Mouse (Mus musculus) CD4-positive, CD25-positive, alpha-beta regulatory T cell, adult 2 months (primary cell): ENCODE data around the gene Rpa3.
A peak's percentile ranks its signal among the peaks of the same experiment; 100 is the strongest.

Experiments
- DNase-seq: peaks from one replicate; pipeline ENCODE4 v3.0.0-alpha.2; 2012; ENCODE audit warnings: low read depth, low spot score

Gene Rpa3

GRCm38 (mm10) chr6:8259004-8259666 lies at the start of gene Rpa3, which contains the start of the genes Umad1 and Gm45062:
Rpa3 (minus strand) TSS chr6:8259173.
Umad1 (plus strand) TSS chr6:8259288.
Gm45062 (plus strand) TSS chr6:8259450.
- peak; percentile 98 for DNase-seq

GRCm38 (mm10) chr6:8307878-8308775 lies 49.2 kb upstream of the Rpa3 start:
- DNase-seq = no peak

GRCm38 (mm10) chr6:8299066-8299863 lies 40.3 kb upstream of the Rpa3 start:
- DNase-seq = peak; percentile 31

GRCm38 (mm10) chr6:8294048-8294784 lies 35.2 kb upstream of the Rpa3 start:
- DNase-seq = no peak

- no peak for DNase-seq
Measured at GRCm38 (mm10) chr6:8288755-8289580, 30.0 kb upstream of the Rpa3 start.

GRCm38 (mm10) chr6:8286146-8286545 lies 27.2 kb upstream of the Rpa3 start:
- DNase-seq = no peak

- DNase-seq = no peak
Measured at GRCm38 (mm10) chr6:8285401-8285960, 26.5 kb upstream of the Rpa3 start.

GRCm38 (mm10) chr6:8283255-8283654 lies 24.3 kb upstream of the Rpa3 start:
- DNase-seq = peak; percentile 7

GRCm38 (mm10) chr6:8278426-8279002 lies 19.5 kb upstream of the Rpa3 start:
- peak; percentile 82 for DNase-seq

- DNase-seq = no peak
Measured at GRCm38 (mm10) chr6:8276431-8276830, 17.5 kb upstream of the Rpa3 start.

GRCm38 (mm10) chr6:8275098-8275497 lies 16.1 kb upstream of the Rpa3 start:
- peak; percentile 82 for DNase-seq

GRCm38 (mm10) chr6:8274387-8275054 lies 15.5 kb upstream of the Rpa3 start:
- peak; percentile 76 for DNase-seq

GRCm38 (mm10) chr6:8271047-8271446 lies 12.1 kb upstream of the Rpa3 start:
- no peak for DNase-seq

GRCm38 (mm10) chr6:8259667-8260044 lies 683 bp upstream of the Rpa3 start:
- DNase-seq = no peak

GRCm38 (mm10) chr6:8258316-8258715 lies 657 bp downstream of the Rpa3 start:
- no peak for DNase-seq

GRCm38 (mm10) chr6:8228596-8228995 lies 30.4 kb downstream of the Rpa3 start:
- no peak for DNase-seq

GRCm38 (mm10) chr6:8227035-8227434 lies 31.9 kb downstream of the Rpa3 start:
- DNase-seq = no peak

GRCm38 (mm10) chr6:8210661-8211060 lies 48.3 kb downstream of the Rpa3 start:
- no peak for DNase-seq

- DNase-seq = no peak
Measured at GRCm38 (mm10) chr6:8209866-8210186, 49.1 kb downstream of the Rpa3 start.
